Mouse (Mus musculus) kidney, adult 8-10 months (tissue): Measurements from ENCODE around the gene Mmd.

Experiments used
- DNase-seq, 2 experiments: peaks; one replicate each; pipeline ENCODE4 v3.0.0; 2022

Mmd gene

GRCm38 (mm10) chr11:90249025-90249650 is at the start of gene Mmd:
Gene Mmd, plus strand, starts transcription at chr11:90249456.
- peak; percentile 98 to 99 for DNase-seq

DNA sequence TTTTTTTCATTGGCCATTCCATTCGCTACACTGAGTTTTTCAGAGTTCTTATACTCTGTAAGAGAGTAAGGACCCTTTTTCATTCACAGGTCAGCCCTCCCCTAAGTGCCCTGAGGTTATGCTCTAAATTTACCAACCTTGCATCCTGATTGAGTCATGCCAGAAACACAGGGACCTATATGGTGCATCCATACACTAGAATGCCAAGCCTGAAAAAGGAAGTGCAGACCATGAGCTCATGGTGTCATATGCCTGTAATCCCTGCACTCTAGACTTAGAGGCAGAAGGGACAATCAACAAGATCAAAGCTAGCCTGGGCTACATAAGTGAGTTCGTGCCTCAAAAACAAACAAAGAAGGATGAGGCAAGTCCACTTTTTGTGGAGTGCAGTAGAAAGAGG is 48.4 kb upstream of the Mmd start:
- DNase-seq: no peak

DNA sequence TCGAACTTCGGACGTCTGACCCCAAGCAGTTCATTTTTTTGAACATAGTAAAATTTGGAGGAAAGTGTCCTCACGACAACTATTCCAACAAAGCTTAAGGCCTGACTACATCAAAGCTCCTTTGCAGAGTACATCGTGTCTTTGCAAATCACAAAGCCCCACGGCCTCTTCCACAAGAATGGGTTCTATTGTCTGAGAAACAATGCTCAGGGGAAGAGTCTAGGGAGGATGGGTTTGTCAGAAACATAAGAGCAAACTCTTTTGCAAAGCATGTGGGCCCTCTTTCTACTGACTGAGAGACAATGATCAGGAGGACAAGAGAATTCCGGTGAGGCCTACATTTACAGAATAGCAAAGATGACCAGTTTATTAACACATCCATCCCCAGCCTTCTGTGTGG is 35.0 kb upstream of the Mmd start:
- no peak for DNase-seq

DNA sequence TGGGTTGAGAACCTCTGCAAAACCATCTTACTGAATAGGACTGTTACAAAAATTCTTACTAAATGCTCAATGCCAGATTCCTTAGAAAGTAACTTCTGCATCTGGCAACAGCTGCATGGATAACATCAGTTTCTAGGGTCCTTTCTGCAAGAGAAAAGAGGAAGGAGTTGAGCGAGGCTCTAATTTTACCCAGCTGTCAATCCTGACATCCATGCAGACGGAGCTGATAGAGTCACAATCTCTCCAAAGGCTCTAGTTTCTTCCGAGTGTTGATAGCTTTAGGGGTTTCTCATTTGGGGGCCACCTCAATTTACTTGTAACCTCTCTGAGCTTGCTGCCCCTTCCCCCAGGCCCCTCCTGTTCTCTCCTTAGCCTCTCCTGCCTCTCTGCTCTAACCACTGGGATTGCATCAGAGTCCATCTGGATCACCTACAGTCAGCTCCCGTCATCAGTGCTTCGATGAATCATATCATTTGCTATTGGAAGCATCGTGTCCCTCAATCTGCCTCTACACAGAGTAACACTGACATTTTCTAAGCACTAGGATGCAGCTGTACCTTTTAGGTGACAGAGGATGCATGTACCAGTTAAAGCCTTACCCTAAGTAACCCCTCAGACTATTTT is 29.1 kb upstream of the Mmd start:
- DNase-seq: no peak

GRCm38 (mm10) chr11:90220750-90221149 is 28.5 kb upstream of the Mmd start:
- DNase-seq: peak in 1 of 2 experiments; percentile 36

DNA sequence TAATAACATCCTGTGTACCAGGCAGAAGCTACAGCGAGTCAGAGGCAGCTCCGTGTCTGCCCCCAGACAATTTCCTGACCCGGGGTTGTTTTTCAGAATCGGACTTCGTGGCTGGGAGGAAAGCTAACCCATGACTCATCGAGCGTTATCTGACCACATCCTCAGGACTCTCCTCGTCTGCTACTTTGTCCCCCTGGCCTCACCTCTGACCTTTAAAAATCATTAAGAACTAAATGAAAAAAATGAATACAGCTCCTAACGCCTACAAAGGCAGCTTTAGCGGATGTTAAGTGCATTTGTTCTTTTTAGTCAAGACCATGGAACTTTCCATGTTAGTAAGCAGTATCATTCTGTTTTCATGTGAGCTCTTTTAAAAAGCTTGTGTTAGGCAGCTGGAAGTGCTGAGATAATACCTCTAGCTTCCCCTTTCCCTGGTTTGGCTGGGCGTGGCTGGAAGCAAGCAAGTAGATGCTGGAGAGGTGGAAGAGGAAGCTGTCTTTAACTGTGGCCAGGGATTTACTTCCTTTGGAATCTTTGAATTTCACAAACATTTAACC is 24.3 kb upstream of the Mmd start:
- peak; percentile 35 to 48 for DNase-seq

- DNase-seq: no peak
Observed at GRCm38 (mm10) chr11:90227000-90227922, 22.0 kb upstream of the Mmd start.

GRCm38 (mm10) chr11:90228251-90228949 is 20.9 kb upstream of the Mmd start:
- no peak for DNase-seq

- no peak for DNase-seq
Observed at GRCm38 (mm10) chr11:90229800-90230199, 19.5 kb upstream of the Mmd start.

DNA sequence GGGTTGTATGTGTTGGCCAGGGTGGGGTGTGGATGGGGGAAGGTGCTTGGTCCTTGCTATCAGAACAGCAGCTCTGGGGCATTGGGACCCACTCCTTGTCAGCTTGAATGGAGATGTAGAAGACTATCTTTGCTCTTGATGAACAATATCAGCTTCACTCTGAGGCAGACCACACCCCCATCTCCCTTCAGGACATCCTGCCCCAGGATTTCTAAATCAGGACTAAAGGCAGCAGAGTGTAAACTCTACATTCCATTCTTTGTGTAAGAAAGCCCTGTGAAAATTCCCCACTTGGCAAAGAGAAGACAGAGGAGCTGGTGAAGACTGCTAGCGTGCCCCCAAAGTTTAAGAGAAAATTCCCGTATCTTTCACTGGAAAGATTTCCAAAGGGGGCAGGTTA is 18.6 kb upstream of the Mmd start:
- DNase-seq: no peak

- no peak for DNase-seq
Observed at GRCm38 (mm10) chr11:90231631-90232030, 17.6 kb upstream of the Mmd start.

DNA sequence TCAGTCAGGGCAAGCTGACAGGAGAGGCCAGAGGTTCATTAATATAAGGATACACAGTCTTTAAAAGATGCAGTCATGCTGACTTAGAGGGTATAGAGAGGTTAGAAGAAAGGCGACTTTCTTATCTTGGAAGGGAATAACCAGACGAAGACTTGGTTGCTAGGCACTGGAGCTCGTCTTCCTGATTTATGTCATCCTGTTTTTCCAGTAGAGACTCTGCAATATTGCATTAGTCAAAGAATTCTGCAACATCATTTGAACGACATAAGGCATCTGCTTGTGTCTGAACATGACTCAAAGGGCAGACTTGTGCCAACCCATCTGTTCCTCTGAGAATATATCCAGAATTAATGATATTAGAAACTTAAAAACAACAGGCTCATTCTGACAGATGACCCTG is 16.6 kb upstream of the Mmd start:
- DNase-seq: peak in 1 of 2 experiments; percentile 48

- DNase-seq: no peak
Observed at GRCm38 (mm10) chr11:90235221-90235620, 14.0 kb upstream of the Mmd start.

- no peak for DNase-seq
Observed at GRCm38 (mm10) chr11:90237616-90238015, 11.6 kb upstream of the Mmd start.

DNA sequence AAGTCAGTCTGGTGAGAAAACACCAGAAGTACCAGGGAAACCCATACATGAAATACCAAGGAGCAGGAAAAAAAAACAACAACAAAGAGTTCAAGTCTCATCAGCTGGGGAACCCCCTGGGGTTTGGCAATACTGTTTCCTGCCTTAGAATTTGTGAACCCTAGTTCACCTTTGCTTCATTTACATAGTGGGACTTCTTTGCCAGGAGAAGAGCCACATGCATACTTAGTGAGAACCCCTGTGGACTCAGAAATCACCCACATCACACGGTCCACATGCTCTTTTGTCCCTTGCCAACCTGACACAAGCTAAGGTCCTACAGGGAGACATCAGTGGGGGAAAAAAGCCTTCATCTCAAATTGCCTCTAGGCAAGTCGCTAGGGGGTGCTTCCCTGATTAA is 10.6 kb upstream of the Mmd start:
- DNase-seq: no peak

- DNase-seq: no peak
Observed at GRCm38 (mm10) chr11:90240652-90241330, 8.5 kb upstream of the Mmd start.

GRCm38 (mm10) chr11:90241874-90242273 is 7.4 kb upstream of the Mmd start:
- DNase-seq: no peak

GRCm38 (mm10) chr11:90243300-90243699 is 6.0 kb upstream of the Mmd start:
- DNase-seq: no peak

- DNase-seq: no peak
Observed at GRCm38 (mm10) chr11:90245630-90246029, 3.6 kb upstream of the Mmd start.

- DNase-seq: no peak
Observed at GRCm38 (mm10) chr11:90246676-90247075, 2.6 kb upstream of the Mmd start.

DNA sequence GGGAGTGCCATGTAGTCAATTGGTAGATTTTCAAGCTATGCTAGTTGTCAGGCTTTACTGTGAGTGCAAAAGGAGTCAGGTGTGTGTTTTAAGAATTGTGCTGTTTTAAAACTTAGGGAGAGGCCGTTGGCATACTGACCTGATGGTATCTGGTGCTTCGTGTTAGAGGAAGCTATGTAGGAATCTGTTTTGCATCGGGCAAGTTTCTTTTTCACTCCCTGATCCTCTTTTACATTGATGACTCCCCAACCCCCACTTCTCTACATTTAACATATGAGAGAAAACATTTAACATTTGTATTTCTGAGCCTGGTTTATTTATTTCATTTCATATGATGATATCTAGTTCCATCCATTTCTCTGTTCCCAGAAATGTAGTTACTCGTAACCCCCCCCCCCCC is 1.5 kb upstream of the Mmd start:
- DNase-seq: no peak

- DNase-seq: no peak
Observed at GRCm38 (mm10) chr11:90249701-90250141, 465 bp downstream of the Mmd start.
